ENCODE assay signal across 1 mouse cellular context in genomic region chr7:45341303-45341702, GRCm38 (mm10).
A peak's percentile ranks its signal among the peaks of the same experiment; 100 is the strongest.
TF ChIP-seq lines count a peak whose summit lies in the region.

No protein-coding gene starts in this region.

TF ChIP-seq in MEL, 35 proteins besides CTCF, POLR2A, EP300 and RAD21 (continued from another document):
- TF ChIP-seq UBTF (IDR thresholded peaks at IDR 0.05; ENCODE audit: borderline replicate concordance, insufficient read depth, low read depth, low read length) (no peak), ETS1 (IDR thresholded peaks at IDR 0.05; ENCODE audit: low read depth, low read length) (0 out of 2 replicates have a peak, but pooled peaks have one; percentile 13), TBP (IDR thresholded peaks at IDR 0.05; ENCODE audit: low read depth, low read length) (peak; percentile 40; the same call in 1 of the 2 replicates), MEF2A (IDR thresholded peaks at IDR 0.05; ENCODE audit: extremely low read depth, insufficient replicate concordance, low read depth, low read length, poor library complexity, severe bottlenecking) (no peak), MXI1 (IDR thresholded peaks at IDR 0.05; ENCODE audit: low read depth, low read length) (peak; percentile 77; the same call in 1 of the 2 replicates), MAFK (IDR thresholded peaks at IDR 0.05; ENCODE audit: borderline replicate concordance, low read depth, low read length) (no peak), POLR2AphosphoS2 (IDR thresholded peaks at IDR 0.05; ENCODE audit: low read length) (0 out of 2 replicates have a peak, but pooled peaks have one; percentile 27), E2F4 (IDR thresholded peaks at IDR 0.05; ENCODE audit: borderline replicate concordance, low read depth, low read length) (no peak), SIN3A (IDR thresholded peaks at IDR 0.05; ENCODE audit: low read length) (peak; percentile 80), TCF12 (IDR thresholded peaks at IDR 0.05; ENCODE audit: low read depth, low read length) (0 out of 2 replicates have a peak, but pooled peaks have one; percentile 55), MAX (IDR thresholded peaks at IDR 0.05; ENCODE audit: low read length) (no peak), ZKSCAN1 (IDR thresholded peaks at IDR 0.05; ENCODE audit: low read depth, low read length) (no peak), ELF1 (IDR thresholded peaks at IDR 0.05; ENCODE audit: low read depth, low read length) (peak; percentile 87), GATA1 (IDR thresholded peaks at IDR 0.05; ENCODE audit: low read depth, low read length) (peak; percentile 14; the same call in 1 of the 2 replicates), GABPA (IDR thresholded peaks at IDR 0.05; ENCODE audit: low read depth, low read length) (no peak), TAL1 (IDR thresholded peaks at IDR 0.05; ENCODE audit: low read length) (no peak), SMC3 (IDR thresholded peaks at IDR 0.05; ENCODE audit: low read depth, low read length) (peak; percentile 38), ZC3H11A (IDR thresholded peaks at IDR 0.05; ENCODE audit: low read depth, low read length) (no peak), MAZ (IDR thresholded peaks at IDR 0.05; ENCODE audit: low read depth, low read length) (peak; percentile 84; the same call in 1 of the 2 replicates), CHD1 (IDR thresholded peaks at IDR 0.05; ENCODE audit: low read depth, low read length) (no peak)
